Mouse (Mus musculus) heart, postnatal 0 days (tissue): ENCODE results near the gene Serpina3i.

Experiments
- CTCF ChIP-seq: IDR thresholded peaks from 2 replicates; pipeline ENCODE4 v1.5.1; 2016; ENCODE audit warnings: antibody characterized with exemption, control low read depth, low read depth
- EP300 ChIP-seq: IDR thresholded peaks from 2 replicates; pipeline ENCODE4 v1.6.1; 2016; ENCODE audit warnings: antibody characterized with exemption, low read depth

DNA sequence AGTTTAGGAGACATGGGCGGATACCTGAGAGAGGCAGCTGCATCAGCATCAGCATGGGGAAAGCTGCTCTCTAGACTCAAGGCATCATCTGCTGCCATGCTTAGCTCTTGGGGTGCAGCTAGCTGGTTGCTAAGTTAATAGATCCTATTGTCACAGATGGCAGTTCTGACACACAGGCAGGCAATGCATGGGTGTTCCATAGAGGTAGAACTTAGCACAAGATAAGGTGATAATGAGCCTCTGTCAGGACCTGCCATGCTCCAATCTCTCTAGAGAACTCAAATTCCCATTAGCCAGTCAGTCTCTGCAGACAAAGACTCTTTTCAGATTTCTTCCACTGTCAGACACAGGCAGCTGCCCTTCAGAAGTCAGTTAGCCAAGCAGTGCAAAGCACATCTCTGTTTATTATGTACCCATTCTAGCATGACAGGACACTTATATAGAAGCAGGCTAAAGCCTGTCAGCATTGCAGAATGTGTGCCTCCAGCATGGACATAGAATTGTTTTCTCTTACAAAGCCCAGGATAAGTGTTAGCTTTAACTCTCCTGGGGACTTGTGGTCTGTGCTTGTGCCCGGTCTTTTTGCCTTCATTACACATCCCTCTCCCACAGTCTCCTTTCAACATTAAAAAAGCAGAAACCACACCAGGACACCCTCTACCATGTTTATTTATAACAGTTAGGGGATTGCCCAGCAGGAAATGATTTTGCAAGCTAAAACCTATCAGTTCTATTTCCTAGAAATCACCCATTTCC lies 49.1 kb upstream of the Serpina3i start:
- no peak for TF ChIP-seq CTCF
- TF ChIP-seq EP300, result no peak
